Mouse (Mus musculus) testis, adult 2 months (tissue): ENCODE results near the gene Epb41.

Experiments
- CTCF ChIP-seq: fragments of 200-500 bp; IDR thresholded peaks from 2 replicates; pipeline ENCODE4 v1.5.1; 2012; ENCODE audit warnings: low read depth, mild to moderate bottlenecking, inconsistent platforms, low read length, moderate library complexity; ENCODE audit not compliant: control insufficient read depth, insufficient read depth, insufficient replicate concordance
- POLR2A ChIP-seq: fragments of 200-500 bp; IDR thresholded peaks from 2 replicates; pipeline ENCODE4 v1.6.1; 2012; ENCODE audit warnings: low read depth, mild to moderate bottlenecking, inconsistent platforms, low read length, moderate library complexity; ENCODE audit not compliant: control insufficient read depth

DNA sequence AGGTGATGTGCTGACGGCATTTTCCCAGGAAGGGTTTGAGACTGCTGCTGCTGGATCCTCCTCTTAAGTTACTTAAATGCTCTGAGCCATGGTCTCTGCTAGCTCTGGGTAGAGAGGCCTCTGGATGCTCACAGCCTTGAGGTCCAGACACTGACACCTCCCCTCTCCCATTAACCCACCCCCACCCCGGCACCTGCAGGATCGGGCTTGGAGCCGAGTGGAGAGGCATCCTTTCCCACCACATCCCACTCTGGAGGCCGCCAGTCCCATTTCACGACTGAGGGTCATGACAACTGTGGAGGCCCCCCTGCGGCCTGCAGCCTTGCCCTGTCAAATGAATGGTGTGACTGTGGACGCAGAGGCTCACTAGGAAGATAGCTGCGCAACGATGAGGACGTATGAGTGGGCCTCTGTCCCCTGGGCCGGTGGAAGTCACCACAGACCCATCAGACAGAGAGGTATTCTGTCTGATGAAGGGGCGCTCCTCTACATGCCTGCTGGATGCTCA is 159.2 kb downstream of the Epb41 start:
- TF ChIP-seq POLR2A: no peak
- TF ChIP-seq CTCF: no peak
